Mouse (Mus musculus) intestine, postnatal 0 days (tissue): ENCODE results near the gene E430018J23Rik. TPM values are rescaled to one million over a fixed set of nuclear protein-coding genes. Genes with fewer than 3 reads are reported as not detected.
"Not testable (repeated sequence)": the region's sequence is repeated elsewhere in the genome, so short reads cannot be mapped to it uniquely, and the experiment has no call there.

Experiments used
- ATAC-seq: fragments of 200-750 bp; cut with Nextera tagmentation; 2 replicates; pipeline ENCODE4 v1.8.0; 2017; ENCODE audit warnings: mild to moderate bottlenecking, moderate TSS enrichment, moderate library complexity
- H3K27ac ChIP-seq: fragments of 300-500 bp; sonication (generic); 2 replicates; pipeline ENCODE4 v1.5.1; 2014; ENCODE audit warnings: mild to moderate bottlenecking, low read depth, low read length, moderate library complexity
- H3K27me3 ChIP-seq: fragments of 300-500 bp; sonication (generic); replicated peaks from 2 replicates; pipeline ENCODE4 v1.6.1; 2014; ENCODE audit warnings: low read length, mixed read lengths; ENCODE audit not compliant: control insufficient read depth, insufficient read depth
- H3K36me3 ChIP-seq: fragments of 300-500 bp; sonication (generic); 2 replicates; pipeline ENCODE4 v1.6.1; 2014; ENCODE audit warnings: mild to moderate bottlenecking, moderate library complexity; ENCODE audit not compliant: control insufficient read depth, insufficient read depth
- H3K4me1 ChIP-seq: fragments of 300-500 bp; sonication (generic); replicated peaks from 2 replicates; pipeline ENCODE4 v1.6.1; 2014; ENCODE audit warnings: antibody characterized with exemption, low read length, mixed read lengths; ENCODE audit not compliant: control insufficient read depth, insufficient read depth
- H3K4me2 ChIP-seq: fragments of 300-500 bp; sonication (generic); replicated peaks from 2 replicates; pipeline ENCODE4 v1.6.1; 2014; ENCODE audit warnings: low read depth, mild to moderate bottlenecking, moderate library complexity
- H3K4me3 ChIP-seq: fragments of 300-500 bp; sonication (generic); 2 replicates; pipeline ENCODE4 v1.5.1; 2014; ENCODE audit warnings: low read depth, low read length
- H3K9ac ChIP-seq: fragments of 300-500 bp; sonication (generic); 2 replicates; pipeline ENCODE4 v1.6.1; 2014; ENCODE audit warnings: mild to moderate bottlenecking, low read depth, low read length
- H3K9me3 ChIP-seq: fragments of 300-500 bp; sonication (generic); 2 replicates; pipeline ENCODE4 v1.6.1; 2016; ENCODE audit warnings: mixed run types; ENCODE audit not compliant: control insufficient read depth
- CTCF ChIP-seq: sonication (generic); IDR thresholded peaks from 2 replicates; pipeline ENCODE4 v1.5.1; 2016; ENCODE audit warnings: low read depth, mild to moderate bottlenecking, control low read depth, antibody characterized with exemption, moderate library complexity
- WGBS: fragments of 180-500 bp; shearing (Covaris S2); extraction: QIAGEN DNeasy Blood & Tissue Kit; methylation state at CpG from one replicate; pipeline ENCODE4 v1.1.7; 2014; 5-methylcytosine and 5-hydroxymethylcytosine counted together
- polyA plus RNA-seq: library from polyadenylated mRNA; unstranded; fragments of >200 nt; fragmentation: Nextera tagmentation; extraction: Ambion mirVana; gene quantifications from 2 replicates; pipeline ENCODE4 v1.2.1, GENCODE M21; 2015

Gene E430018J23Rik
- polyA plus RNA-seq, 1 experiment from 2014 or later: 6.8 TPM

GRCm38 (mm10) chr7:127422247-127422646 lies 28.8 kb upstream of the E430018J23Rik start:
- H3K27ac ChIP-seq: no peak overlapping the region
- peak overlapping the region; percentile 86 for H3K4me3 ChIP-seq
- no peaks in the 10 kb centered on the region for H3K9me3 ChIP-seq
- 2% methylated on average over 15 of the region's 15 CpGs for WGBS
- peak; percentile 44 for ATAC-seq
- H3K9ac ChIP-seq: no peak overlapping the region
- H3K27me3 ChIP-seq: no peaks in the 10 kb centered on the region
- peaks cover 5% of the 10 kb centered on the region; the same call in 1 of the 2 replicates for H3K4me1 ChIP-seq
- H3K4me2 ChIP-seq: peak overlapping the region; percentile 81
- TF ChIP-seq CTCF: no peak
- H3K36me3 ChIP-seq: peaks cover 14% of the 10 kb centered on the region; the same call in 1 of the 2 replicates

GRCm38 (mm10) chr7:127421388-127422191 lies 28.2 kb upstream of the E430018J23Rik start, which contains the start of gene Zfp688:
Gene Zfp688 (minus strand): TSS chr7:127422068.
- H3K4me2 ChIP-seq: peak within 1 kb of the TSS; percentile 81
- WGBS: 1% methylated on average over 46 of the region's 48 CpGs
- H3K9ac ChIP-seq: peak within 1 kb of the TSS; percentile 71
- H3K27me3 ChIP-seq: no peaks in the 10 kb centered on the region
- H3K4me3 ChIP-seq: peak within 1 kb of the TSS; percentile 86
- TF ChIP-seq CTCF: peak; percentile 58
- H3K36me3 ChIP-seq: peaks cover 14% of the 10 kb centered on the region; the same call in 1 of the 2 replicates
- H3K4me1 ChIP-seq: peaks cover 5% of the 10 kb centered on the region; the same call in 1 of the 2 replicates
- peak; percentile 91 for ATAC-seq
- no peak within 1 kb of the TSS for H3K27ac ChIP-seq
- no peaks in the 10 kb centered on the region for H3K9me3 ChIP-seq

GRCm38 (mm10) chr7:127411418-127411817 lies 18.0 kb upstream of the E430018J23Rik start:
- no peak overlapping the region for H3K9ac ChIP-seq
- TF ChIP-seq CTCF: no peak
- H3K27ac ChIP-seq: no peak overlapping the region
- no peaks in the 10 kb centered on the region for H3K27me3 ChIP-seq
- no peak overlapping the region for H3K4me2 ChIP-seq
- no peak for ATAC-seq
- H3K4me1 ChIP-seq: no peaks in the 10 kb centered on the region
- 72% methylated on average over 2 of the region's 2 CpGs for WGBS
- no peaks in the 10 kb centered on the region for H3K9me3 ChIP-seq
- no peak overlapping the region for H3K4me3 ChIP-seq
- H3K36me3 ChIP-seq: no peaks in the 10 kb centered on the region

GRCm38 (mm10) chr7:127406002-127406987 lies 12.9 kb upstream of the E430018J23Rik start, which contains the start of gene Zfp764:
Gene Zfp764 (minus strand): TSS chr7:127406822.
- peak; percentile 89 for TF ChIP-seq CTCF
- peak within 1 kb of the TSS; percentile 74 for H3K9ac ChIP-seq
- H3K27me3 ChIP-seq, H3K4me1 ChIP-seq, H3K9me3 ChIP-seq, H3K36me3 ChIP-seq: not testable (repeated sequence)
- ATAC-seq: peak; percentile 85
- 4% methylated on average over 40 of the region's 40 CpGs for WGBS
- peak within 1 kb of the TSS; percentile 52 for H3K4me3 ChIP-seq
- H3K4me2 ChIP-seq: peak within 1 kb of the TSS; percentile 75
- peak within 1 kb of the TSS; percentile 46; the same call in 1 of the 2 replicates for H3K27ac ChIP-seq

- H3K27me3 ChIP-seq, ATAC-seq, H3K9ac ChIP-seq, H3K36me3 ChIP-seq, H3K27ac ChIP-seq, H3K4me1 ChIP-seq, H3K9me3 ChIP-seq, H3K4me3 ChIP-seq, H3K4me2 ChIP-seq: not testable (repeated sequence)
- WGBS: 96% methylated on average over 6 of the region's 6 CpGs
These were observed 10.7 kb upstream of the E430018J23Rik start for GRCm38 (mm10) chr7:127404101-127404500.

- peak; percentile 50 for TF ChIP-seq CTCF
- H3K27ac ChIP-seq: no peak overlapping the region
- no peaks in the 10 kb centered on the region for H3K27me3 ChIP-seq
- no peak overlapping the region for H3K4me3 ChIP-seq
- H3K9me3 ChIP-seq: no peaks in the 10 kb centered on the region
- no peak overlapping the region for H3K9ac ChIP-seq
- H3K4me2 ChIP-seq: no peak overlapping the region
- no peaks in the 10 kb centered on the region; the same call in 1 of the 2 replicates for H3K36me3 ChIP-seq
- 45% methylated on average over 2 of the region's 2 CpGs for WGBS
- no peaks in the 10 kb centered on the region for H3K4me1 ChIP-seq
- ATAC-seq: no peak
These were observed 9.6 kb upstream of the E430018J23Rik start for GRCm38 (mm10) chr7:127402980-127403379.
